Mouse (Mus musculus): ENCODE measurements around the gene Fam24b.

- no peak for TF ChIP-seq CTCF (IDR thresholded peaks at IDR 0.05; ENCODE audit: borderline replicate concordance, insufficient read depth, low read length)
- TF ChIP-seq POLR2A (IDR thresholded peaks at IDR 0.05; ENCODE audit: low read depth, low read length) = no peak
These were observed 11.7 kb downstream of the Fam24b start for GRCm38 (mm10) chr7:131317587-131317986.

Data from embryonic fibroblast, embryonic 13.5 days (primary cell).